Mouse (Mus musculus) midbrain, embryonic 14.5 days (tissue): ENCODE measurements around the gene Hcn3. TPM values are rescaled to one million over a fixed set of nuclear protein-coding genes. Genes with fewer than 3 reads are reported as not detected.

Experiments
- ATAC-seq: fragments of 200-750 bp; cut with Nextera tagmentation; 2 replicates; pipeline ENCODE4 v1.8.0; 2017; ENCODE audit warnings: moderate number of reproducible peaks, moderate library complexity; ENCODE audit not compliant: low FRiP score, low TSS enrichment
- DNase-seq: peaks from one replicate; pipeline ENCODE4 v3.0.0-alpha.2; 2015
- H3K27ac ChIP-seq: fragments of 300-500 bp; sonication (generic); replicated peaks from 2 replicates; pipeline ENCODE4 v1.5.1; 2014; ENCODE audit warnings: mild to moderate bottlenecking, low read depth, low read length, moderate library complexity
- H3K27me3 ChIP-seq: fragments of 300-500 bp; sonication (generic); 2 replicates; pipeline ENCODE4 v1.6.1; 2014; ENCODE audit warnings: low read length, control low read depth, mixed read lengths; ENCODE audit not compliant: control insufficient read depth, insufficient read depth
- H3K36me3 ChIP-seq: fragments of 300-500 bp; sonication (generic); 2 replicates; pipeline ENCODE4 v1.6.1; 2014; ENCODE audit warnings: low read length, control low read depth; ENCODE audit not compliant: control insufficient read depth, insufficient read depth
- H3K4me1 ChIP-seq: fragments of 300-500 bp; sonication (generic); 2 replicates; pipeline ENCODE4 v1.6.1; 2014; ENCODE audit warnings: mild to moderate bottlenecking, antibody characterized with exemption, low read length, control low read depth; ENCODE audit not compliant: control insufficient read depth, insufficient read depth
- H3K4me2 ChIP-seq: fragments of 300-500 bp; sonication (generic); 2 replicates; pipeline ENCODE4 v1.6.1; 2014; ENCODE audit warnings: mild to moderate bottlenecking, low read length, moderate library complexity
- H3K4me3 ChIP-seq: fragments of 300-500 bp; sonication (generic); replicated peaks from 2 replicates; pipeline ENCODE4 v1.5.1; 2014; ENCODE audit warnings: low read depth, low read length
- H3K9ac ChIP-seq: fragments of 300-500 bp; sonication (generic); replicated peaks from 2 replicates; pipeline ENCODE4 v1.6.1; 2014; ENCODE audit warnings: mild to moderate bottlenecking, low read length, moderate library complexity
- H3K9me3 ChIP-seq: fragments of 300-500 bp; sonication (generic); 2 replicates; pipeline ENCODE4 v1.6.1; 2016; ENCODE audit warnings: low read length, control low read depth, mixed read lengths; ENCODE audit not compliant: control insufficient read depth
- WGBS: fragments of 180-500 bp; shearing (Covaris S2); extraction: QIAGEN DNeasy Blood & Tissue Kit; methylation state at CpG from one replicate; pipeline ENCODE4 v1.1.7; 2014; 5-methylcytosine and 5-hydroxymethylcytosine counted together
- polyA plus RNA-seq: library from polyadenylated mRNA; unstranded; fragments of >200 nt; fragmentation: Nextera tagmentation; extraction: Ambion mirVana; gene quantifications from 2 replicates; pipeline ENCODE4 v1.2.1, GENCODE M21; 2014

The Hcn3 gene
- polyA plus RNA-seq, 1 experiment from 2014 or later: 23.6 TPM

GRCm38 (mm10) chr3:89145566-89145965 is 14.4 kb downstream of the Hcn3 start:
- no peak for ATAC-seq
- Histone ChIP-seq H3K9ac (no peak overlapping the region), H3K27ac (no peak overlapping the region), H3K4me1 (no peaks in the 10 kb centered on the region), H3K4me2 (no peak overlapping the region), H3K27me3 (no peaks in the 10 kb centered on the region), H3K9me3 (no peaks in the 10 kb centered on the region), H3K4me3 (no peak overlapping the region), H3K36me3 (peaks cover 21% of the 10 kb centered on the region; the same call in 1 of the 2 replicates)
- DNase-seq: no peak
- 27% methylated on average over 8 of the region's 8 CpGs for WGBS

- H3K27me3 ChIP-seq: no peaks in the 10 kb centered on the region
- H3K4me1 ChIP-seq: no peaks in the 10 kb centered on the region
- DNase-seq: no peak
- H3K9me3 ChIP-seq: no peaks in the 10 kb centered on the region
- H3K4me3 ChIP-seq: no peak overlapping the region
- H3K27ac ChIP-seq: no peak overlapping the region
- 90% methylated on average over 10 of the region's 10 CpGs for WGBS
- no peak for ATAC-seq
- no peak overlapping the region for H3K4me2 ChIP-seq
- 0 out of 2 replicates have a peak, but pooled peaks cover 16% of the 10 kb centered on the region for H3K36me3 ChIP-seq
- no peak overlapping the region for H3K9ac ChIP-seq
These were observed 15.2 kb downstream of the Hcn3 start for GRCm38 (mm10) chr3:89144821-89145220.

GRCm38 (mm10) chr3:89136365-89136764 is 23.6 kb downstream of the Hcn3 start:
- no peak overlapping the region for H3K4me2 ChIP-seq
- ATAC-seq: no peak
- no peak for DNase-seq
- no peak overlapping the region for H3K9ac ChIP-seq
- WGBS: 42% methylated on average over 9 of the region's 9 CpGs
- no peaks in the 10 kb centered on the region for H3K36me3 ChIP-seq
- H3K27me3 ChIP-seq: no peaks in the 10 kb centered on the region
- H3K4me3 ChIP-seq: no peak overlapping the region
- no peaks in the 10 kb centered on the region for H3K4me1 ChIP-seq
- H3K27ac ChIP-seq: no peak overlapping the region
- H3K9me3 ChIP-seq: no peaks in the 10 kb centered on the region

GRCm38 (mm10) chr3:89135958-89136357 is 24.0 kb downstream of the Hcn3 start, which contains the start of gene Pklr:
Gene Pklr (plus strand): TSS chr3:89136142.
- WGBS: 59% methylated on average over 3 of the region's 3 CpGs
- no peak within 1 kb of the TSS for H3K27ac ChIP-seq
- no peaks in the 10 kb centered on the region for H3K36me3 ChIP-seq
- no peak within 1 kb of the TSS for H3K4me3 ChIP-seq
- no peak within 1 kb of the TSS for H3K9ac ChIP-seq
- no peak for DNase-seq
- H3K4me2 ChIP-seq: no peak within 1 kb of the TSS
- no peaks in the 10 kb centered on the region for H3K4me1 ChIP-seq
- no peak for ATAC-seq
- no peaks in the 10 kb centered on the region for H3K27me3 ChIP-seq
- no peaks in the 10 kb centered on the region for H3K9me3 ChIP-seq

DNA sequence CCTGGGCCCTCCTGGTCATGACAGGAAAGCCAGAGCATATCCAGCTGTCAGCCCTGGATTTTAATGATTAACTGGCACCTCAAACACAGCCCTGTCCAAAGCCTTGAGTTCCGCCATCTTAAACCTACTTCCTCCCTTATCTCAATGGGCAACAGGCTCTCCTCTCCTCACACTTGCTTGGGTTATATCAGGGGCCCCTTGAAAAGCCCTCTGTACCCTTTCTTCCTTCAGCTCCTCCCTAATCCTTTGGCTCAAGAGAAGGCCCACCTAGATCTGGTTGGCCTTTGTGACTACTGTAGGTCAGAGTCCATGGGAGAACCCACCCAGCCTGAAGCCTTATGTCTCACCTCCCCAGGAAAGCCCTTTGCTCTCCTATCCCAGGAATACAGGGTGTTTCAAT is 26.2 kb downstream of the Hcn3 start:
- ATAC-seq: no peak
- Histone ChIP-seq H3K36me3 (no peaks in the 10 kb centered on the region), H3K9me3 (no peaks in the 10 kb centered on the region), H3K4me3 (no peak overlapping the region), H3K27me3 (no peaks in the 10 kb centered on the region), H3K27ac (no peak overlapping the region), H3K9ac (no peak overlapping the region), H3K4me1 (no peaks in the 10 kb centered on the region), H3K4me2 (no peak overlapping the region)
- no peak for DNase-seq
- WGBS: 89% methylated on average over 1 of the region's 1 CpGs

DNA sequence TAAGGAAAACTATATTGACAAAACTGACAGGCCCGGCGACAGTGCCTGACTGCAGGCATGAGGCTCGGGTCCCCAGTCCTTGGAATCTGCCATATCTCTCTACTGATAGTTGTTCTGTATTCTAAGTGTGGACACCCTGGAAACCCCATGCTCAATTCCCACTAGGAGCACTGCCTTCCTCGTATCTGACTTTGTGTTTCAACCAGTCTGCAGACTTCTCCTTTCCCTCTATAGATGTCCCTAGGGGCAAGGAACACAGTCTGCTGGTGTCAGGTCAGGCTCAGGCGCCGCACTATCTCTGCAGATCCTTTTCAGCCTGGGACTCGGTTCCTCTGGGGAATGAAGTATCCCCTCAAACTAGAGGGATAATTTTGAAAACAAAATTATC is 26.9 kb downstream of the Hcn3 start:
- H3K27ac ChIP-seq: no peak overlapping the region
- no peak for DNase-seq
- no peaks in the 10 kb centered on the region for H3K4me1 ChIP-seq
- H3K4me2 ChIP-seq: no peak overlapping the region
- H3K9me3 ChIP-seq: no peaks in the 10 kb centered on the region
- H3K4me3 ChIP-seq: no peak overlapping the region
- ATAC-seq: no peak
- 85% methylated on average over 7 of the region's 7 CpGs for WGBS
- no peak overlapping the region for H3K9ac ChIP-seq
- no peaks in the 10 kb centered on the region for H3K27me3 ChIP-seq
- no peaks in the 10 kb centered on the region for H3K36me3 ChIP-seq

DNA sequence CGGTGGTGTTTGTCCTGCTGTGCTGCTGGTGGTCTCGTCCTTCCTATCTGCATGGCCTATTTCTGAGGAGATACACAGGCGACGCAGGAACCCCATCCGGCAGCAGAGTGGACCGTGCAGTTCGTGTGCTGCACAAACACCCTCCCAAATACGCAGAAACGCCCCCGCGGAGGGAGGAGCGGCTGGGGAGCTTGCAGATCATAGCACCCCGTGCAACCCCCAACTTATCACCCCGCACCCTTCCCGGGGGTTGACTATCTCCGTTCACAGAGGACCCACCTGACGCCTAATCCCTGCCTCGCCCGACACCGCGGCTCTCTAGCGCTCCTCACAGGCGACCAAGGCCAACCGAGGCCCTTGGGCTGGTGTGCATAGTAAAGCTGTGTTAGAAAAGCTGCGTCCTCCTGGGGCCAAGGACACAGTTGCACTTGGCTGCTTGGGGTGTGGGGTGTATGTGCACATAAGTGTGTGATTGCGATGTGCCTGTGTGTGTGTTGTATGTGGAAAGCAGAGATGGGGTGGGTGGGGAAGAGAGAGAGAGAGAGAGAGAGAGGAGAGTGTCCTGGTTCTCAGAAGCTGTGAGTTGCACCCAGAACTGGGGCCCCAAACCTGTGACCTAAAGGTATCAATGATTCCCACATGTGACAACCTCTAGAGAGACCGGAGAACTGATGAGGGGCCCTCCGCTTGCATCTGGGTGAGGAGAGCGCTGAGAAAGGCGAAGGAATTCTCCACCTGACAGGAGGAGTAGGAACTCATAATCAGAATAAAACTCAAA is 27.5 kb downstream of the Hcn3 start:
- no peaks in the 10 kb centered on the region for H3K36me3 ChIP-seq
- H3K9ac ChIP-seq: peak overlapping the region; percentile 37; the same call in 1 of the 2 replicates
- WGBS: 15% methylated on average over 30 of the region's 30 CpGs
- no peaks in the 10 kb centered on the region for H3K4me1 ChIP-seq
- H3K4me2 ChIP-seq: peak overlapping the region; percentile 58
- no peak overlapping the region for H3K27ac ChIP-seq
- ATAC-seq: no peak
- H3K27me3 ChIP-seq: no peaks in the 10 kb centered on the region
- H3K9me3 ChIP-seq: no peaks in the 10 kb centered on the region
- peak; percentile 66 for DNase-seq
- H3K4me3 ChIP-seq: peak overlapping the region; percentile 32

GRCm38 (mm10) chr3:89131816-89132215 is 28.2 kb downstream of the Hcn3 start:
- Histone ChIP-seq H3K9me3 (no peaks in the 10 kb centered on the region), H3K4me3 (no peak overlapping the region; the same call in 1 of the 2 replicates), H3K36me3 (no peaks in the 10 kb centered on the region), H3K27ac (no peak overlapping the region), H3K4me2 (peak overlapping the region; percentile 58), H3K9ac (peak overlapping the region; percentile 37; the same call in 1 of the 2 replicates), H3K27me3 (no peaks in the 10 kb centered on the region), H3K4me1 (no peaks in the 10 kb centered on the region)
- ATAC-seq (no peak), DNase-seq (no peak)
- 46% methylated on average over 4 of the region's 4 CpGs for WGBS

- DNase-seq: no peak
- 84% methylated on average over 3 of the region's 3 CpGs for WGBS
- Histone ChIP-seq H3K4me3 (no peak overlapping the region), H3K9ac (no peak overlapping the region), H3K4me1 (no peaks in the 10 kb centered on the region), H3K36me3 (no peaks in the 10 kb centered on the region), H3K27me3 (no peaks in the 10 kb centered on the region), H3K27ac (no peak overlapping the region), H3K9me3 (no peaks in the 10 kb centered on the region), H3K4me2 (no peak overlapping the region)
- ATAC-seq: no peak
These were observed 30.1 kb downstream of the Hcn3 start for GRCm38 (mm10) chr3:89129908-89130307.
